Mouse (Mus musculus) limb, embryonic 10.5 days (tissue): ENCODE measurements around the gene Slc8a2. TPM values are rescaled to one million over a fixed set of nuclear protein-coding genes. Genes with fewer than 3 reads are reported as not detected.

Source experiments
- DNase-seq: peaks from one replicate; pipeline ENCODE4 v3.0.0-alpha.2; 2017; ENCODE audit warnings: low spot score
- H3K27ac ChIP-seq: fragments of 300-500 bp; sonication (generic); 2 replicates; pipeline ENCODE4 v1.5.1; 2016; ENCODE audit warnings: mild to moderate bottlenecking
- H3K27me3 ChIP-seq: fragments of 300-500 bp; sonication (generic); 2 replicates; pipeline ENCODE4 v1.6.1; 2016; ENCODE audit warnings: low read depth, mild to moderate bottlenecking; ENCODE audit not compliant: poor library complexity, severe bottlenecking
- H3K36me3 ChIP-seq: fragments of 300-500 bp; sonication (generic); 2 replicates; pipeline ENCODE4 v1.6.1; 2016; ENCODE audit warnings: mild to moderate bottlenecking, moderate library complexity
- H3K4me1 ChIP-seq: fragments of 300-500 bp; sonication (generic); 2 replicates; pipeline ENCODE4 v1.6.1; 2016
- H3K4me3 ChIP-seq: fragments of 300-500 bp; sonication (generic); 2 replicates; pipeline ENCODE4 v1.5.1; 2016; ENCODE audit warnings: mild to moderate bottlenecking, moderate library complexity
- H3K9me3 ChIP-seq: fragments of 300-500 bp; sonication (generic); replicated peaks from 2 replicates; pipeline ENCODE4 v1.6.1; 2016; ENCODE audit warnings: mild to moderate bottlenecking
- WGBS: fragments of 180-500 bp; shearing (Covaris S2); methylation state at CpG from one replicate; pipeline ENCODE4 v1.1.7; 2016; 5-methylcytosine and 5-hydroxymethylcytosine counted together
- polyA plus RNA-seq: library from polyadenylated mRNA; unstranded; fragments of >200 nt; fragmentation: Nextera tagmentation; extraction: Ambion mirVana; gene quantifications from 2 replicates; pipeline ENCODE4 v1.2.1, GENCODE M21; 2016

The Slc8a2 gene
- polyA plus RNA-seq, 1 experiment from 2014 or later: 0.05 TPM

DNA sequence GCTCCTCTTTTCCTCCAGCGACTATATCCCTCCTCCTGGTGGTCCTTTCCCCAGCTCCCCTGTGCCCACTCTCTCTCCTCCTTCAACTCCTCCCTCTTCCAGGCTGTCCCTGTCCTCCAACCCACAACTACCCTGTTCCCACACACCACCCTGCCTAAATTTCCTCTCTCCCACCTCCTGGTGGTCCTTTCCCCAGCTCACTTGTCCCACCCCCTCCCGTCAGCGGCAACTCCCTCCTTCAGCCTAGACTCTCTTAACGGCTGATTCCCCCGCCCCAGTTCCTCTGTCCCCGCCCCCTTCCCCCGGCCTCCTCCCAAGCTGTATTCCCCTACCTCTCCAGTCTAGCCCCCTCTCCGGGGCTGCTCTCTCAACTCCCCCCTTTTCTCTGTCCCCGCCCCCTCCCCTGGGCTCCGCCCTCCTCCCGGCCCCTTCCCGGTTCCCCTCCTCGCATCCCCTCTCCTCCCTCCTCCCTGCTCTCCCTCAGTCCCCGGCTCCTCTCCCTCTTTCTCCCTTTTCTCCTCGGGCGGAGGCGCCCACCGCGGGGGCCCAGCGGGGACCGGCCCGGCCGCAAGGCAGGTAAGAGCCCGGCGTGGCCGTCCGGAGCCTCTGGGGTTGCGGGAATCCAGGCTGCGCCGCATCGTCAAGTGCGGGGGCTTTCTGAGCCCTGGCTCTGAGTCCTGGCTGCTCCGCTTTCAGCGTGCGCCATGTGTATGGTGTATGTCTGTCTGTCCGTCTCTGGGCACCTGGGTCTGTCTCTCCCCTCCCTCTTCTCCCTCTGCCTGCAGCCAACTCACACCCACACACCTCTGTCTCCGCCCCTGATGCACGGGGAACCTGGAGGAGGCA lies 443 bp downstream of the Slc8a2 start:
- Histone ChIP-seq H3K4me1 (peaks cover 37% of the 10 kb centered on the region), H3K36me3 (peaks cover 11% of the 10 kb centered on the region), H3K27ac (peak overlapping the region; percentile 83), H3K27me3 (peaks cover 26% of the 10 kb centered on the region), H3K4me3 (peak overlapping the region; percentile 71), H3K9me3 (no peaks in the 10 kb centered on the region)
- DNase-seq: peak; percentile 85
- 2% methylated on average over 38 of the region's 38 CpGs for WGBS

DNA sequence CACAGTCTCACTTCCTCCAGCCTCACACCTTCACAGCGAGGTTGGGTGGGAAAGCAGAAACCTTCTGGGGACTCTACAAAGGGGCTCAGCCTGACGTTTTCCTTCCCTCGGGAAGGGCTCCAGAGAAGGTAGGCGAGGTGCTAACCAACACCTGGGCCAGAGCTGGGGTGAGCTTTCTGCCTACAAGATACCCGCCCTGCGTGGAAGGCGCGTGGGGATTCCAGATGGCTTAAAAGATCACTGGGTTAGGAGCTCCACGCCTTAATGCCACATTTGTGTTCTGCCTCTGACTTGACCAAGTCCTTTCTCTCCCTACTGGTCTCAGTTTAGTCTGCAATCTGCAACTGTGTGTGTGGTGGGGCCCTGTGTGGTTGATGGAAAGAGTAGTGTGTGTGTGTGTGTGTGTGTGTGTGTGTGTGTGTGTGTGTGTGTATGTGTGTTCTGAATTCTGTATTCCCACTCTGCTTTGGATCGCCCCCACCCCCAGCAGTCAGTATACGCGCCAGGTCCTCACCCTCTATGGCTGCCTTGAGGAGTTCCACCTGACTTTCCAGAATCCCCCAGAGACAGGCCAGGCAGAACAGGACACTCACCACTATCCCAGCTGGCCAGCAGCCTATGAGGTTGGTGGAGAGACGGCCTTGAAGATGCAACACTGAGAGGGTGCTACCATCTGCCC lies 1.5 kb downstream of the Slc8a2 start:
- Histone ChIP-seq H3K4me3 (peak overlapping the region; percentile 71), H3K27ac (peak overlapping the region; percentile 83; the same call in 1 of the 2 replicates), H3K4me1 (peaks cover 37% of the 10 kb centered on the region), H3K36me3 (peaks cover 4% of the 10 kb centered on the region; the same call in 1 of the 2 replicates), H3K27me3 (peaks cover 26% of the 10 kb centered on the region), H3K9me3 (no peaks in the 10 kb centered on the region)
- 40% methylated on average over 13 of the region's 13 CpGs for WGBS
- no peak for DNase-seq

DNA sequence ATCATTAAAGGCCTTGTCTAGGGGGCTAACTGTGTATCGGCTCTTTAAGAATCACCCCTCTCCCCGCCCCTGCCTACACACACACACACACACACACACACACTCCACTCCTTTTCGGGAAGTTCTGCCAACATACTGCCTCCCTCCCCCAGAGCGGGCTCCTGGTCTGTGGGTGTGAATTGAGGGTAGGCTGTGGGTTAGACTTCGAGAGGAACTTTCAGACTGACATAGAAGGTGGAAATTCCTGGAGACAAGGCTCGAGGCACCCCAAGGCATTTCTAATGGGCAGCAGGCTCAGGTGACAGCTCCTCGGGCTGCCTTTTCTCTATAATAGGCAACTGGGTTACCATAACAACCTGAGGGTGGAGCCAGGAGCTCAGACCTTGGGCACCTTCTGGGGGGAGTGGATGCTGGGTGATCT lies 2.5 kb downstream of the Slc8a2 start:
- Histone ChIP-seq H3K27me3 (peaks cover 26% of the 10 kb centered on the region), H3K27ac (no peak overlapping the region), H3K9me3 (no peaks in the 10 kb centered on the region), H3K4me1 (peaks cover 37% of the 10 kb centered on the region), H3K36me3 (0 out of 2 replicates have a peak, but pooled peaks cover 2% of the 10 kb centered on the region), H3K4me3 (0 out of 2 replicates have a peak overlapping the region, but pooled peaks have one; percentile 4)
- DNase-seq: no peak
- WGBS: 20% methylated on average over 7 of the region's 7 CpGs

DNA sequence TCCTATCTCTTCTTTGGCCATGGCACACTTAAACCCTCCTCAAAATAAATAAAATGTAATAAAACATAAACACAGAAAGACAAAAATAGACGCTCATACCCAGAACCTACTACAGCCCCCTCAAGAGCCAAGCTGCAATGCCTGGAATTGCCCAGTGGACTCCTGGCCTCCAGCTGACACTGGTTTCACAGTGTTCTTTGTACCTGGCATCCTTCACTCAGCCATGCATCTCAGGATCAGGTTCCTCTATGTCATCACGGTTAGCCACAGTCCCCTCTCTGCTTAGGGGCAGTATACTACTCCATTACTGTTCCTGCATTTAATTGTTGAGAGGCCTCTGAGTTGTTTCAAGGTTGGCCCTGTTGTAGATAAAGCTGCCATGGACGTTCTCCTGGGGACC lies 3.3 kb downstream of the Slc8a2 start:
- DNase-seq: no peak
- H3K36me3 ChIP-seq: no peaks in the 10 kb centered on the region
- no peaks in the 10 kb centered on the region for H3K9me3 ChIP-seq
- H3K4me3 ChIP-seq: no peak overlapping the region
- H3K4me1 ChIP-seq: peaks cover 37% of the 10 kb centered on the region
- 71% methylated on average over 3 of the region's 3 CpGs for WGBS
- no peak overlapping the region for H3K27ac ChIP-seq
- H3K27me3 ChIP-seq: peaks cover 26% of the 10 kb centered on the region

DNA sequence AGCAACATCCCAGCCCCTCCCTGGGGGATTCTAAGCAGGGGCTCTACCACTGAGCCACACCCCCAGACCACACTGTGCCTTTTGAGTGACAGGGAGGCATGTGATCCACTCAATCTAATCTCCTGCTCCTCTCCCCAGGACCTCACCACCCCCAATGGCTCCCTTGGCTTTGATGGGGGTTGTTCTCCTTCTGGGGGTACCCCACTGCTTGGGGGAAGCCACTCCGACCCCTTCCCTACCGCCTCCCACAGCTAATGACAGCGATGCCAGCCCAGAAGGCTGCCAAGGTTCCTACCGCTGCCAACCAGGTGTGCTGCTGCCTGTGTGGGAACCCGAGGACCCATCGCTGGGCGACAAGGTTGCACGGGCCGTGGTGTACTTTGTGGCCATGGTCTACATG lies 4.1 kb downstream of the Slc8a2 start:
- 90% methylated on average over 9 of the region's 9 CpGs for WGBS
- H3K4me1 ChIP-seq: peaks cover 37% of the 10 kb centered on the region
- H3K9me3 ChIP-seq: no peaks in the 10 kb centered on the region
- H3K27ac ChIP-seq: no peak overlapping the region
- H3K4me3 ChIP-seq: no peak overlapping the region
- H3K27me3 ChIP-seq: peaks cover 26% of the 10 kb centered on the region
- no peaks in the 10 kb centered on the region for H3K36me3 ChIP-seq
- no peak for DNase-seq

DNA sequence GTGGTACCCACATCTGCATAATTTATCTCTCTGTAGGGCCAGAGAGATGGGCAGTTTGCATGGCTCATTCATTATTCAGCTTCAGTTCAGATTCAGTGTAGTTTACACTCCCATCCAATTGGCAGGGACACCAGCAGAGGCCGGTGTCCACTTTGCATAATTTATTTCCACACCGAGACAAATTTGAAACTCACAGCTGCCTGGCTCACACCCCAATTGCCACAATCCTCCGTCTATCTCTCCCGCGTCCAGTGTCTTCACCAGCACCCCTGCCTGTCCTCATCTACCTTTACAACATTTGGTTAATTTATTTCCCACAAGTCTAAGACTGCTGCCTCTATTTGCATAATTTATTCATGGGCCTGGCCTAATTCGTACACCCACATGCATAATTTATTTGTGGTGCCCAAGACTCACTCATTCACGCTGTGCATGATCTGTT lies 5.3 kb downstream of the Slc8a2 start:
- no peak overlapping the region for H3K4me3 ChIP-seq
- WGBS: 74% methylated on average over 7 of the region's 7 CpGs
- H3K36me3 ChIP-seq: no peaks in the 10 kb centered on the region
- H3K4me1 ChIP-seq: peaks cover 26% of the 10 kb centered on the region
- no peak overlapping the region for H3K27ac ChIP-seq
- H3K9me3 ChIP-seq: no peaks in the 10 kb centered on the region
- no peak for DNase-seq
- H3K27me3 ChIP-seq: peaks cover 26% of the 10 kb centered on the region

DNA sequence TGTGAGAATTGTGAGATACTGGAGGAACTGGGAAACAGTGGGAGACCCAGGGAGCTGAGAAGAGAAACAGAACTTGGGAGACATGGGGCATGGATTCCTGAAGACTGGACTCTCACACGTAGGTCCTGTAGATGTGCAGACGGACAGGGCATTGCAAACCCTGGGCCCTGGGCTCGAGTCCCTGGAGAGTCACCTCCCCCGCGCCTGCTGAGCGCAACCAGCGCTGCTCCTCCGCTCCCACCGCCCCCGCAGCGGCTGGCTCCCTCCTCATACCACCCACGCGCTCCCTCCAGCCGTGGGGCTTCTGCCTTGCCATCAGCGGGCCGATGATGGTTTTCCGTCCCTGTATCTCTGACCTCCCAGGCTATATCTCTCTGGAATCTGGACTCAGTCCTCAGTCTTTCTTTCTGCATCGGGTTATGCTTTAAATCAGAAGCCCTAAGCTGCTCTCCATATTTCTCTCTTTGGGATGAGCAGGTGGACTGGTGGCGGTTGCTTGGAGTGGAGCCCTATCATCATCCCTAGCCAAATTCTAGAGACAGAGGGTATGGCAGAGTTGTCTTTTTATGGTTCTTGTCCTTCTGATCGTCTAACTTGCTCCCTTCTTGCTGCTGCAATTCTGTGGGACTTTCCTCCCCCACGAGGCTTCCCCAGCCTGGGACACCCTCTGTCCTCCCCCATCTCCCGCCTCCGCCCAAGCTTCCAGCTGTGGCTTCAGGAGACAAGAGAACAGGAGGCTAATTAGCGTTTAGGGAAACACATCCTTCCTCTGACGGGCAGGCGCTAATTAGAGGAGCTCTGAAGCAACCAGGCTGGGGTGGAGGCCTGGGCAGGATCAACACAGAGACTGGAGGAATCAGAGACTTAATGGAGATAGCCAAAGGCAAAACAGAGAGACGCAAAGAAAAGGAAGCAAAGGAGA lies 17.1 kb downstream of the Slc8a2 start:
- Histone ChIP-seq H3K4me3 (no peak overlapping the region), H3K27ac (no peak overlapping the region), H3K9me3 (no peaks in the 10 kb centered on the region), H3K4me1 (no peaks in the 10 kb centered on the region), H3K36me3 (no peaks in the 10 kb centered on the region), H3K27me3 (peaks cover 35% of the 10 kb centered on the region)
- 32% methylated on average over 27 of the region's 27 CpGs for WGBS
- no peak for DNase-seq

DNA sequence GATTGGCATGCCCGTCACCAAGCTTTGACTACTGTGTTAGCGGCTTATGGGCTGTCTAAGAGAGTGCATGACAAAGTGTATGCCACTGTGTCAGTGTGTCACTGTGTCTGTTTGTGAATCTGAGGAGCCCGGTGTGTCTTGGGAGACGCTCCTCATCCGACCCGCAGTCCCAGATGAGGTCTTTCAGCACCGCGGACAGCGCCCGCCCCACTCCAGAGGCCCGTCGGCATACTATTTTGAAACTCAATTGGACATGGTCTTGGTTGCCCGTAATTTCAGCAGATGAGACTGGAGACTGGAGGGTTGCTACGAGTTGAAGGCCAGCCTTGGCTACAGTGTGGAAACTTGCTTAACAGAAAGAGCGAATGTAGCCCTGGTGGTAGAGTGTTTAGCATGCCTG lies 18.0 kb downstream of the Slc8a2 start:
- WGBS: 17% methylated on average over 15 of the region's 15 CpGs
- no peaks in the 10 kb centered on the region for H3K9me3 ChIP-seq
- no peak overlapping the region for H3K27ac ChIP-seq
- H3K36me3 ChIP-seq: no peaks in the 10 kb centered on the region
- no peak overlapping the region for H3K4me3 ChIP-seq
- DNase-seq: peak; percentile 88
- H3K4me1 ChIP-seq: no peaks in the 10 kb centered on the region
- H3K27me3 ChIP-seq: peaks cover 35% of the 10 kb centered on the region

DNA sequence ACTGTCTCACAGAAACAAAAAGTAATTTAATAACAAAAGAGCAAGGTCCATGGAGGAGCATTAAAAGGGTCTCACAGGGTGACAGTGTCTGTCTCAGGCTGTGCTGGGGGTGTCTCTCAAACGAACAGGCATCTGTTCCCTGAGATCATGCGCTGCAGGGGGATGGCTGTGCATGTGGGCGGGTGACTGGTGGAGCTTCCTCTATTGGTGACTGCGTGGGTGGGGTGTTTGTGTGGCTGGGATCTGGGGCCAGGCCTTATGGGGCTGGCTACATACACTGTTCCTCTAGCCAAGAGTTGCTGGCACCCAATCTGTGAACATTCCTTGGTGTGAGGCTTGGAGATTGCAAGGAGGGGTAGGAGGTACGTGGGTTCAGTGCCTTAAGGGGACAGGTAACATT lies 19.6 kb downstream of the Slc8a2 start:
- H3K27me3 ChIP-seq: peaks cover 35% of the 10 kb centered on the region
- no peak for DNase-seq
- H3K27ac ChIP-seq: no peak overlapping the region
- H3K9me3 ChIP-seq: no peaks in the 10 kb centered on the region
- H3K4me3 ChIP-seq: no peak overlapping the region
- H3K4me1 ChIP-seq: no peaks in the 10 kb centered on the region
- 65% methylated on average over 5 of the region's 5 CpGs for WGBS
- no peaks in the 10 kb centered on the region for H3K36me3 ChIP-seq

DNA sequence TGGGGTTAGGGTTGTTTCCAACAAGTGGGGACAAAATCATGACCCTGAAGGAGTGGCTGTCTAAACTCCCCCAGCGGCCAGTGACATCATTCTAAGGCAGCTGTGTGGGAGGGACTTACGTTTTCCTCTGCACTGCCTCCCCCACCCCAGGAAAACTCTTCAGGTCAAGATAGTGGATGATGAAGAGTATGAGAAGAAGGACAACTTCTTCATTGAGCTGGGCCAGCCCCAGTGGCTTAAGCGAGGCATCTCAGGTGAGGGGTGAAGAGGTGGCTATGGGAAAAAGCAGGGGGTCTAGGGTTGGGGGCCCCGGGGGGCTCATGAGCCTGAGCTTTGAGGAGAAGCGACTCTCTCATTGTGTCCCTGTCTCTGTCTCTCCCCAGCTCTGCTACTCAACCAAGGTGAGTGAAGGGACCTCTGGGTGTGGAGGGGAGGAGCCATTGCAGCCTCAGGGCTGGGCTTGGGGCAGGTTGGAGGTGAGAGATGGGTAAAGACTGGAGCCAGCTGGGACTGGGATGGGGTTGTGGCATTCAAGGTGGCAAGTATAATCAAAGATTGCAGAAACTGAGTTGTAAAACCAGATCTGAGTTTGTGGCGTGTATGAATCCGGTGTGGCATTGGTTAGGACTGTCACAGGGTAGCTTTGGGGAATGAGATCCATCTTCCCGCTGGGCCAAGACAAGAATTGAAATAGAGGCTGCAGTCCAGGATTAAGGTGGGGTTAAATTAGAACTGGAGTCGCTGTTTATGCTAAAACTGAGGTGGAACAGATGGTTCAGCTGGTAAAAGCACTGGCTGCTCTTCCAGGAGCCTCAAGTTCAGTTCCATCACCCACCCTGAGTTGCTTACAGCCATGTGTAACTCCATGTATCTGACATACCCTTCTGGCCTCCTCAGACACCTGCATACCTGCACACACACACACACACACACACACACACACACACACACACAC lies 20.8 kb downstream of the Slc8a2 start:
- WGBS: 69% methylated on average over 9 of the region's 9 CpGs
- H3K9me3 ChIP-seq: no peaks in the 10 kb centered on the region
- DNase-seq: no peak
- H3K27ac ChIP-seq: no peak overlapping the region
- H3K27me3 ChIP-seq: peaks cover 28% of the 10 kb centered on the region
- H3K4me3 ChIP-seq: no peak overlapping the region
- no peaks in the 10 kb centered on the region for H3K36me3 ChIP-seq
- no peaks in the 10 kb centered on the region for H3K4me1 ChIP-seq

DNA sequence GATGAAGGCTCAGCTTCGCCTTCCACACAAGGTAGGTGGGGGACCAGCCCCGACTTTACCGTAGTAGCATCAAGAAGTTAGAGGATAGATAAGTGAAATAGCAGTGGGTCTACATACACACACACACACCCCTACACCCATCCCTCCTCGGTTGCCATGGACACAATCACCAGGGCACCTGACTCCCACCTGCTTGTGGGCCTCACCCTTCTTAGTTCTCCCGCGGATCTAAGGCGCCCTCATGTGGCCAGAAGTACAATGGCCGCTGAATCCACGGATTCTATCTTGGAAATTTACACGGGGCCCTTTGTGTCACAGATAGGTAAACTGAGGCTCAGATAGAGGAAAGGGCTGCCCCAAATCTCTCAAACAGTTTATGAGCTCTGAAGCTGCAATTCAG lies 23.9 kb downstream of the Slc8a2 start:
- Histone ChIP-seq H3K36me3 (no peaks in the 10 kb centered on the region), H3K27me3 (peaks cover 18% of the 10 kb centered on the region), H3K4me1 (peaks cover under 1% of the 10 kb centered on the region; the same call in 1 of the 2 replicates), H3K4me3 (no peak overlapping the region), H3K27ac (no peak overlapping the region), H3K9me3 (no peaks in the 10 kb centered on the region)
- DNase-seq: peak; percentile 74
- 19% methylated on average over 10 of the region's 10 CpGs for WGBS
